8 mouse cellular contexts compared by ENCODE assay signal in the genomic region with DNA sequence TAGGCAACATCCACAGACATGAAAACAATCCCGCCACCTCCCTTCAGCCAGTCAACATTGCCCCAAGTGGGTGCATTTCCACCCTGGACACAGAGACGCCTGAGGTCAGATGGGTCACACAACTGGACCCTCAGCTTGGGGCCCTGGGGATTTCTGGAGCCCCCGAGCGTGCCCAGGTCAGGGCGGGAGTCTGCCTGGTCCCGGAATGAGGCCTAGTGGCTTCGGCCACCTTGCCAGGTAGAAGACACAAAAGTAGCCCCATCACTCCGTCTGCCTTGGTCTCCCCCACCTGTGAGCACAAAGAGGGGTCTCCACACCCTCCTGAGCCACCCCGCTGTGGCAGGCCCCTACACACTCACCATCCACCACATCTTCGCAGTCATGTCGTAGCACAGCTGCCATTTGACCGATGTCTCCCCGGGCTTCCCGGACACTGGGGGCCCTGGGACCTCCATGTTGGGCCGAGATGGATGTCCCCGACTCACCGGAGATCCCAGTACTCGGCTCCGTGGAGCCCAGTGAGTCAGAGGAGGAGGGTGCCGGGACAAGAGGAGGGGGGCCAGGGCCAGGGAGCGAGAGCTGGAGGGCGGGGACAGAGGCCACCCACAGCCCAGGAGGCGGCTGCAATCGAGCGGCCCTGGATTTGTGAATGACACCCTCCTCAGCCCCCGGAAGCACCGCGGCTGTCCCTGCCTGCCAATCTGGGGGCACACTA. TPM values are rescaled to one million over a fixed set of nuclear protein-coding genes. Genes with fewer than 3 reads are reported as not detected.
DNase-seq lines count a peak whose midpoint lies in the region; ATAC-seq and TF ChIP-seq lines count a peak whose summit lies in the region.

Gene Nfic (minus strand): TSS at position 455 of the 715 bp plus-strand sequence.

- peak in 1 of 2 experiments; percentile 2 for DNase-seq in left cerebral cortex, adult 18-20 months (ENCODE audit: low spot score in 2 of 2)
- no peak for DNase-seq in left cerebral cortex, adult 11 months (ENCODE audit: low spot score)
- no peak for DNase-seq in adrenal gland, postnatal 10 days
- no peak for DNase-seq in hindbrain, embryonic 10.5 days (ENCODE audit: low spot score)
- no peak for DNase-seq in limb, embryonic 14.5 days (ENCODE audit: low spot score)
- no peak for DNase-seq in spleen, postnatal 10 days (ENCODE audit: low spot score in 2 of 2)

- no peaks in the 10 kb centered on the region for H3K9me3 ChIP-seq in forebrain, embryonic 16.5 days (ENCODE audit: control insufficient read depth, low read length)
- no peaks in the 10 kb centered on the region for H3K9me3 ChIP-seq in hindbrain, embryonic 10.5 days
- no peaks in the 10 kb centered on the region for H3K9me3 ChIP-seq in limb, embryonic 14.5 days (ENCODE audit: control insufficient read depth, low read length)

- no peaks in the 10 kb centered on the region for H3K36me3 ChIP-seq in forebrain, embryonic 16.5 days (ENCODE audit: control insufficient read depth, insufficient read depth)
- no peaks in the 10 kb centered on the region for H3K36me3 ChIP-seq in hindbrain, embryonic 10.5 days
- H3K36me3 ChIP-seq in limb, embryonic 14.5 days (ENCODE audit: control insufficient read depth, insufficient read depth, low read length) = no peaks in the 10 kb centered on the region

- no peak within 1 kb of the TSS for H3K4me2 ChIP-seq in forebrain, embryonic 16.5 days (ENCODE audit: low read length)
- no peak within 1 kb of the TSS for H3K4me2 ChIP-seq in limb, embryonic 14.5 days (replicated peaks; ENCODE audit: low read depth, low read length, severe bottlenecking)

- no peak for ATAC-seq in forebrain, embryonic 16.5 days
- ATAC-seq in limb, embryonic 14.5 days (ENCODE audit: low FRiP score, low read depth) = no peak
- ATAC-seq in erythroid progenitor cell, adult 5-6 weeks (replicated peaks; ENCODE audit: low FRiP score, poor library complexity, severe bottlenecking) = no peak

- 62% methylated on average over 28 of the region's 28 CpGs for WGBS in forebrain, embryonic 16.5 days
- 65% methylated on average over 28 of the region's 28 CpGs for WGBS in hindbrain, embryonic 10.5 days
- WGBS in limb, embryonic 14.5 days = 65% methylated on average over 28 of the region's 28 CpGs

- H3K4me1 ChIP-seq in forebrain, embryonic 16.5 days (replicated peaks; ENCODE audit: control insufficient read depth, insufficient read depth, low read length) = no peaks in the 10 kb centered on the region
- H3K4me1 ChIP-seq in hindbrain, embryonic 10.5 days (replicated peaks) = peaks cover 16% of the 10 kb centered on the region
- no peaks in the 10 kb centered on the region for H3K4me1 ChIP-seq in limb, embryonic 14.5 days (ENCODE audit: control insufficient read depth, insufficient read depth, low read length)

- no peak within 1 kb of the TSS for H3K9ac ChIP-seq in forebrain, embryonic 16.5 days (replicated peaks; ENCODE audit: low read depth, low read length)
- no peak within 1 kb of the TSS for H3K9ac ChIP-seq in limb, embryonic 14.5 days (ENCODE audit: low read depth, low read length, severe bottlenecking)

- TF ChIP-seq POLR2A in limb, embryonic 14.5 days (IDR thresholded peaks at IDR 0.05; ENCODE audit: borderline replicate concordance, extremely low read depth, insufficient read depth, insufficient read length) = no peak

- peaks cover 44% of the 10 kb centered on the region for H3K27me3 ChIP-seq in forebrain, embryonic 16.5 days (replicated peaks; ENCODE audit: control insufficient read depth, insufficient read depth, low read length)
- peaks cover 100% of the 10 kb centered on the region for H3K27me3 ChIP-seq in hindbrain, embryonic 10.5 days (ENCODE audit: insufficient read depth, poor library complexity, severe bottlenecking)
- peaks cover 92% of the 10 kb centered on the region for H3K27me3 ChIP-seq in limb, embryonic 14.5 days (ENCODE audit: control insufficient read depth, insufficient read depth, low read length)

- H3K27ac ChIP-seq in forebrain, embryonic 16.5 days (ENCODE audit: low read length) = no peak within 1 kb of the TSS
- no peak within 1 kb of the TSS for H3K27ac ChIP-seq in hindbrain, embryonic 10.5 days
- no peak within 1 kb of the TSS for H3K27ac ChIP-seq in limb, embryonic 14.5 days (replicated peaks; ENCODE audit: low read depth, low read length)

- no peak within 1 kb of the TSS for H3K4me3 ChIP-seq in forebrain, embryonic 16.5 days (replicated peaks; ENCODE audit: low read length)
- no peak within 1 kb of the TSS for H3K4me3 ChIP-seq in hindbrain, embryonic 10.5 days
- no peak within 1 kb of the TSS for H3K4me3 ChIP-seq in limb, embryonic 14.5 days (replicated peaks; ENCODE audit: low read length)

RNA-seq across cellular contexts. Expression of gene Nfic, which starts in this region (rescaled TPM):
- 10 to 100 TPM; 84.7 to 91.7 TPM for total RNA-seq in left cerebral cortex, adult 18-20 months (2021)
- total RNA-seq in adrenal gland, postnatal 10 days (2021) = 100 to 1,000 TPM in 1 of 2 experiments, 10 to 100 TPM in 1; 99.9 to 129 TPM
- polyA plus RNA-seq in forebrain, embryonic 16.5 days (2015; fragmentation: Nextera tagmentation; extraction: Ambion mirVana) = 25.4 and 27.0 TPM in 2 replicates
- polyA plus RNA-seq in hindbrain, embryonic 10.5 days (2016; fragmentation: Nextera tagmentation; extraction: Ambion mirVana) = 10.5 and 16.0 TPM in 2 replicates
- polyA plus RNA-seq in limb, embryonic 14.5 days (2012; rRNA removed) = 38.1 and 56.4 TPM in 2 replicates
- polyA plus RNA-seq in limb, embryonic 14.5 days (2014; fragmentation: Nextera tagmentation; extraction: Ambion mirVana) = 97.3 and 98.9 TPM in 2 replicates
- 10.1 and 15.1 TPM in 2 replicates for total RNA-seq in erythroid progenitor cell, adult 5-6 weeks (2015; ENCODE audit: low replicate concordance)
- 0.45 and 0.90 TPM in 2 replicates for total RNA-seq in erythroid progenitor cell, adult 5-6 weeks (2017; ENCODE audit: low replicate concordance)

Comparison
In these comparisons a context has a peak if more than half of its experiments do, and no peak if none do; other contexts are left out.
1. RNA of gene Nfic (total RNA-seq): 99.9 to 129 TPM in adrenal gland, postnatal 10 days and 84.7 to 91.7 TPM in left cerebral cortex, adult 18-20 months; 0.45 to 15.1 TPM in erythroid progenitor cell, adult 5-6 weeks; every median in the first group is over 4 times any median in the second.